Mouse (Mus musculus): ENCODE results near the gene Ctu2.
A peak's percentile ranks its signal among the peaks of the same experiment; 100 is the strongest.

The Ctu2 gene

DNA sequence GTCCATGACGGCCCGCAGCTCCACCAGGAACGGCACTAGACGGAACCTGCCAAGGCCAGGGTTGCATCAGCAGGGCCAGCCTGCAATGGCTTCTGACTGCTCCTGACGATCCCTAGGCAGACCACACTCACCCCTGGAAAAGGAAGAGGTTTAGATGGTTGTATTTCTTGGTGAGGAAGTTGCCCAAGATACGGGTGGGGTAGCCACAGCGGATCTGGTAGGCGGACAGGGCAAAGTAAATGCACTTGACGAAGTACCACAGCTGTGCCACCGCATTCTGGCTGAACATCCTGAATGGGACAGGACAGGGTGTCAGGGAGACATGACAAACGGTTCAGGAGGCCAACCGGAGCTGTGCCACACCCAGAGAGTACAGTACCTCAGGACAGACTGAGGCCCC is 8.9 kb downstream of the Ctu2 start:
- no peak for DNase-seq (ENCODE audit: low read depth, low spot score)

DNA sequence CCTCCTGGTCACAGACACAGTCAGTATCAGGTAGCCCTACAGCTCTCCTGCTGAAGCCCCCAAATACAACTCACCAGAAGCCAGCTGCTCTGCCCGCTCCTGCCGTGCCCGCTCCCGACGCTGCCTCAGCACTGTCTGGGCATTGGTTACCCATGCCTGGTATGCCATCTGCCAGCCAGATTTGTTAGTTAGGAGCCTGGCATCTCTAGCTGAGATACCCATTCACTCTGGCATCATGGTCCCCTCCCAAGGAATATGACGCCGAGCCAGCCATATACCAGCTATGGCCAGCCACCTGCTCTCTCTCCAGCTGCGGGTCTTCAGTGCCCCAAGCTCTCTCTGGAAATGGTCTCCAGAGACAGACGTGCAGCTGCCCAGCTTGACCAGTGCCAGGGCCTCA is 12.4 kb downstream of the Ctu2 start:
- no peak for DNase-seq (ENCODE audit: low read depth, low spot score)

DNA sequence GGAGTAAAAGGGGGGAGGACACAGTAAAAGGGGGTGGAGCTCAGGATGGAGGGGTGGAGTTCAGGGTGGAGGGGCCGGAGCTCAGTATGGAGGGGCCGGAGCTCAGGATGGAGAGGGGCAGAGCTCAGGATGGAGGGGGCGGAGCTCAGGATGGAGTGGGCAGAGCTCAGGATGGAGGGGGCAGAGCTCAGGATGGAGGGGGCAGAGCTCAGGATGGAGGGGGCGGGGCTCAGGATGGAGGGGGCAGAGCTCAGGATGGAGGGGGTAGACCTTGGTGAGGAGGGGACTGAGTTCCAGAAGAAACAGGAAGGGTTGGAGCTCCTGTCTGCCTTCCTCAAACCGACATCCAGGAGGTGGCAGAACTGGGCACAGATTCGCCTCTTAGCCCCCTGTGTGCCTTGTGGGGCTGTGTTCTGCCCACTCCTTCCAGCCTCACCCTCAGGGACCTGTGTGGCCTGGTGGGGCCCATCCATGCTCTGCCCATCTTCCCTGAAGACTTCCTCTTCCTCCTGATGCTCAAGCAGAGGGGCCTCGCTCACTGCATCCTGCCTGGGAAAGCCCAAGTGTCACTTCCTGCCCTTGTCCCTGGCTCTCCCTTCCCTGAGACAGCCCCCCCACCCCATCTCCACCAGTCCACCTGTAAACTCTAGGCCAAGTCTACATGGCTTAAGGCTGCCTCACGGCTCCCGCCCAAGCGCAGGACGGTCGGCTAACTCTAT is 21.2 kb downstream of the Ctu2 start:
- no peak for DNase-seq (ENCODE audit: low read depth, low spot score)

DNA sequence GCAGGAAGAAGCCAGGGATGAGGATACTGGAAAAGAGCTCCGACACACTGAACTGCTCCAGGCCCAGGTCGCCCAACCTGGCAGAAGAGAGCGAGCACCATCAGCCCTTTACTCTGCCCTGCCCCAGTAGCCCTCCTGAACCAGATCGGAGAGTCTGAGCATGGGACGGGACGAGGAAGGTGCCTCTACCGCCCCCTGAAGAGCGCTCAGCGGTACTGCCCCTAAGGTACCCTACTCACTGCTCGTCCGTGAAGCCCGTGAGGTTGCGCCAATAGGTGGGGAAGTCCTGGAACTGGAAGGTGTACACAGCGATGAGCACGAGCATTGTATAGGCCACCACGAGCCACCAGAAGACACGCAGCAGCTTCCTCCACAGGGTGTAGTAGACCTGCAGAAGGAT is 22.0 kb downstream of the Ctu2 start:
- DNase-seq (ENCODE audit: low read depth, low spot score), result peak; percentile 33

DNA sequence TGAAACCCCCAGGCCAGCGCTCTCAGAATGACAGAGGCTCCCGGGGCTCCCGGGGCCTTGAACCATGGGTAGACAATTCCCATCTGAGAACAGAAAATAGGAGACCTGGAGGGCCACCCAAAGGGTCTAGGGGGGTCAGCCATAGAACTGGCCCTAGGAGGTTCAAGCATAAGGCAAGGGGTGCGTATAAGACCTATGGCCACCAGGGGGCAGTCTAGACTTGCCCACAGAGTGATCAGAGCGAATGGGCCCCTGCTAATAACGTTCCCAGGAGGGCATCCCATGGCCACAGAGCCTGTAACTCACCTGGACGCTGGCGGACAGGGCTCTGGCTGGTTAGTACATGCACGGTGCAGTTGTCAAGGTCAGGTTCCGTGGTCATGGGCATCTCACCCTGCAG is 24.9 kb downstream of the Ctu2 start:
- DNase-seq (ENCODE audit: low read depth, low spot score), result peak; percentile 77

DNA sequence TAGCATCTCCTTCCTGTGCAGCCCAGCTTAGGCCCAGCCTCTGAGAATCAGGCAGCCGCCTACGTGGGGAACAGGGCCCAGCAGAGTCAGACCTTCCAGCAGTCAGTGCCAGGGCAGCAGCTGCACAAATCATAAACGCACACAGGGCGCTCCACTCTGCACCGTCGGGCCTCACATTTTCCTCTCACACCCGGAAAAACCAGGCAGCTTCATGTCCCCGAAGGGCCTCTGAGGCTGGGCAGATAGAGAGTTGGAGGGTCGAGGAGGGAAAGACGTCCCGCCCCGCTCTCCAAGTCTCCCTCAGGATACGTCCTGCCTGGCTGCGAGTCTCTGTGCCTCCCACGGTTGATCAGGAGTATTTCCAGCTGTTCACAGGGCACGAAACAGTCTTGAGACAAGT is 35.6 kb downstream of the Ctu2 start:
- no peak for DNase-seq (ENCODE audit: low read depth, low spot score)

DNA sequence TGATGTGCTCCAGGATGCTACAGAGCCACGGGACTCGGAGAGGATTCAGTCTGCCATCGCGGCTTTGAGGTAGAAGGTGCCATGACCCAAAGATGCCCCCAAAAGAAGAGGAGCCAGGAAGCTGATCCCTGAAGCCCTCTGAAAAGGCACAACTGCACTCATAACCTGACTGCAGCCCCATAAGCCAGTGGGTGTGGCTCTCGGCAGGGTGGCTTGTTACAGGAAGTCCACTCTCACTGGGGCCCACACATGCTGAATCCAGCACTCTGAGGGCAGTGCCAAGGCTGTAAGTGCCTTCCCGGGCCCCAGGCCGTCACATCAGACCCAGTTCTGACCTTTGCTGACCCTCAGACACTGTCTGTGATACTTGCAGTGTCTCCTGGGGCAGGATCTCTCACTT is 36.4 kb downstream of the Ctu2 start:
- no peak for DNase-seq (ENCODE audit: low read depth, low spot score)

DNA sequence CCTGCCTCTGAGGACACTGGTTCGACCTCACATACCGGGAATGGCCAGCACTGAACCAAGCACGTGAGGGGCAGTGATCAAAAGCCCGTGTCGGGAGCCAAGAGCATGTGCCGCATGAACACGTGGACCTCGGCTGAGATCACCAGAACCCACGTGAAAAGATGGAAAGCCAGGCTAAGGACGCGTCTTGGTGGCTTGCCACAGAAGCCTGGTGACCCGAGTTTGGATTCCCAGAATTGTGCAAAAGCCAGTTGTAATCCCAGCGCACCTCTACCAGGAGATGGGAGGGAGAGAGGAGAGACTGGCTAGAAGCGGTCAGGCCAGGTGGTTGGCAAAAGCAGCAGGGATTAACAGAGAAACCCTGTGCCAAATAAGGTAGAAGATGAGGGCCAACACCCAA is 39.8 kb downstream of the Ctu2 start:
- no peak for DNase-seq (ENCODE audit: low read depth, low spot score)

DNA sequence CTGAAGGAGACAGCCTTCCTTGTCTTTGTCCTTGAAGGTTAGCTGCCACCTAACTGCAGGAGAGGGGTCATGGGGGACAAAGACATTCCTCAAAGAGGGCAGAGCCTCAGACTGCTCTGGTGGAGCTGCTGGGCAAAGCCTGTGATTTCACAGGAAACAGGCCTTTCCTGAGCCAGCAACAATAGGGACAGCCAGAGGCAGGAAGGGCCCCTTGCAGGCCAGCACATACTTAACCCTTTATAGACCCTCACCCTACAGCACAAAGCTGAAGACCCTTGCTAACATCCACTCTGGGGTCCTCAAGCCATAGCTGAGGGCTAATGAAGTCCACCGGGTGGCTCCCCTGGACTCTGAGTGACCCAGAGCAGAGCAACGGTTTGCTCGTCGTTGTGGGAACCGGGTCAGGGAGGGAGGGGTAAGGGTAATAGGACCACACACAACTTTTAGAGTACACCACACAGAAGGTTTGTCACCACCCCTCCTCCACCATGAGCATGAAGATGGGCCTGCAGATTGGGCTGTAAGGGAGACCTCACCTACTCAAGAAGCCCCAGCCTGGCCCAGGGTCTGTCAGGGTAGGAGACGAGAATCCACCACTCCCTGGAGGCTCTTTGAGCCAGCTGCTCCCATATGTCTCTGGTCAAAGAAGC is 41.7 kb downstream of the Ctu2 start:
- no peak for DNase-seq (ENCODE audit: low read depth, low spot score)

DNA sequence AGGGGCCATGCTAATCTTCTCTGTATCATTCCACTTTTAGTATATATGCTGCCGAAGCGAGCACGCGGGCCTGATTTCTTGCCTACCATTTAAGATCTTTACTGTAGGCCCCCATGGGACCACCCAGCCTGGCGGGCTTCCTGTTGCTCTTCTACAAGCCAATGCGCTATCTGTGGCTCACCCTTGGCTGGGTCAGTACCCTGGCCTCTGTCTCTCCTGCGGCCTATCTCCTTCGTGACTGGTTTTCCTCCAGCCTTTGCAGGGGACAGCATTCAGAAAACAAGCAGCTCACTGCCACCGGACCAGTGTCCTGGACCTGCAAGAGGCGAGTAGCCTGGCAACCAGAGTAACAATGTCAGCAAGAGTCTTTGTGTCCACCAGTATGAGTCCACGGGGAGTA is 44.7 kb downstream of the Ctu2 start:
- no peak for DNase-seq (ENCODE audit: low read depth, low spot score)

DNA sequence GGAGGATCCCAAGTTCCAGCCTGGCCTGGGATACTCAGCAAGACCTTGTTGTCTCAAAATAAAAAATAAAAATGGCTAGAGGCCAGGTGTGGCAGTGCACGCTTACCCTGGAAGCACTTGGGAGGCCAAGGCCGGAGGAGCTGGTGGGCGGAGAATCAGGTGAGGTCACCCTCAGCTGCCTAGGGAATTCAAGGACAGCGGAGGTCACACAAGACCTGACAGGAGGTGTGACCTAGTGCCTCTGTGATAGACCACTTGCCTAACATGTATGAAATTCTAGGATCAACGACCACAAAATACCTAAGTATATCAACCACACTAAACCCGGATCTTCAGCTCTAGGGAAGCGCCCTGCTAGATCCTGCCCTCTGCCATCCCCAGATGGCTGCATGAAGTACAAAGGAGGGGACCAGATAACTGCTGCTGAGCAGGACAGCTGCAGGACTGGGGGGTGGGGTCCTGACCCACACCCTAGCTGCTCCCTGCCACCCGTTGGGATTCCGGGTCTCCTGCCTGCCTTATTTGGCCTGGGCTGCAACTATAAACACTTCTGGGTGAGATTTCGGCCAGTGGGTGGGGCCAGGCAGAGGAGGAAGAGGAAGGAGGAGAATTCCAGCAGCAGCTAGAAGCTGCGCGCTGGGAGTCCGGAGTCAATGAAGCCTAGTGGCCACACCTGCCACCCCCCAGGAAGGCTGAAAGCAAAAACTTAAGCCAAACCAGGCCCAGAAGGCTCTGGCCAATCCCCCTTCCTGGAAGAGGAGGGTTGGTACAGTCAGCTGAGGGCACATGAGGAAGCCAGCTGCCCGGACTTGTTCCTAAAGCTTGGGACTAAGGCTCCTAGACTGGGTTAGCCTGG is 47.1 kb downstream of the Ctu2 start:
- no peak for DNase-seq (ENCODE audit: low read depth, low spot score)

DNA sequence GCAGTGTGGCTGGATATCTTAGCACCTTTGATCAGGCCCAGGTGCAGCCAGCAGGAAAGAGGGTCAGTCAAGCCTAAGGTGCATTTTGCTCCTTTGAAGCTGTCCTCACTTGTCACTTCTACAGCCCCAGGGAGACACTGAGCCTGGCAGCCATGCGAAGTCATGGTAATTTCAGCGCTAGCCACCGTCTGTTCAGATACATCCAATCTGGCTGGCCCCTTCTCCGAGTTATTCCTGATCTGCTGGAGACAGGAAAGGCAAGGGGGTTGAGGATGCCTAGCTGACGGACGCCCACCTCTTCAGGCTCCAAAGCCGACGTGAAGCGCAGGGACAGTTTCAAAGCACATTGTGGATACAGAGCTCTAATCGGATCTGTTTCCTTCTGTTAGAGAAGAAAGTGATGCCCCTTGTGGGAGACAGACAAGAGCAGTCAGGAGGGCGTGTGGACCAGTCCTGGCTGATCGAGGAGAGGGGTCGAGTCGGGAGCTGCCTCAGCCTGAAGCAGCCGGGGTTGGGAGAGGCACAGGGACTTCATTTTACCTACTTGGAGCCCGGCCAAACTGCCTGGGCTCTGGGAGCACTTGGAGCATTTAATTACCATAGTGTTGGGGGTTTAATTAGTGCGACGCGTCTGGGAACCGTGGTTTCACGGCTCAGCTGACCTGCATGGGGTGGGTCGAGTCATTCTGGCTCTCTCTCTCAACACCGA is 47.9 kb downstream of the Ctu2 start:
- DNase-seq (ENCODE audit: low read depth, low spot score), result no peak

DNA sequence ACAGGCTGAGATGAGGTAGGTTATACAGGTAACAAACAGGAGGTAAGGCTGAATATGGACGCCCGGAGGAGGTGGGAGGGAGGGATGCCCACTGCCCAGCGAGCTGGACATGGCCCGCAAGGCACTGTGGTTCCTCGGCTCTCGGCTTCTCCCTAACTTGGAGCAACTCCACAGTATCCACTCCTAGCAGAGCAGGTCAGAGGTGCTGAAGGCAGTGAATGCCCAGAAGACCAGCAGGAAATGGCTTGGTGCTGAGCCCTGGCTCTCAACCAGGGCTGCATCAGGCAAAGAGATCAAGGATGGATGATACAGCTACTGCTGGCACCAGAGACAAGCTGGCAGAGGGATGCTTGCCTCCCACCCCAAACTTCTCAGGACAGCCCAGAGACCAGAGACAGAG is 48.6 kb downstream of the Ctu2 start:
- DNase-seq (ENCODE audit: low read depth, low spot score), result no peak

DNA sequence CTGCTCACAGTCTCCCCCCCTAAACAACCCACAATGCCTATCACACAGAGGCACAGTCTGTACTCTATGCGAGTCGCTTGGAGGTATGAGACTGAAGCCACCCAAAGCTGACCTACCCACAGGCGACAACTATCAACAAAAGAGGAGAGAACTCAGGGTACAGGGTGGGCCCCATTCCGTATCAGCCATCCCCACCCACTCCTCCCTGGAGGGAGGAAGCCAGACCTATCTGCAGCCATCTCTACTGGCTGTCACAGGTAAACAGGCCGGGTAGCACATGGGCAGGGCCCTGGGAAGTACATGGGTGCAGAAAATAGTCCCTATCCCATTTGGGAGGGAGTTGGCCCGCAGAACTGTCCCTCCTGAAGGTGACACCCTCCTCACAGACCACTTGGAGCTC is 49.1 kb downstream of the Ctu2 start:
- no peak for DNase-seq (ENCODE audit: low read depth, low spot score)

DNA sequence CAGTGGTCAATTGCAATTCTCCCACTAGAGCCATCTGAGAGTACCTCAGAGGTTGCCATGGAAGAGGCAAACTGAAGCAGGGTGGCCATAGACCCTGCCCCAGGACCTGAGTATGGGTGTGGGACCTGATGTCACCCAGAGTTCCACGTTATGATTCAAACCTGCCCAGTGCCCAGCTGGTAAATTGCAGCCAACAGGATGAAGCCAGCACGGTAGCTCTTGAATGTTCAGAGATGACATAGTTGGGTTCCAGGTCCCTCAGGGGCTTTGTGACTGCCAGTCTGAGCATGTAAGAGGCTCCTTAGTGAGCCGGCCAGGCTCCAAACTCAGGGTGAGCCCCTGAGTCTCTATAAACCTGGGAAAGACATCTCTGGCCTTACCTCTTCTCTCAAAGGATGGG is 50.1 kb downstream of the Ctu2 start:
- no peak for DNase-seq (ENCODE audit: low read depth, low spot score)

DNA sequence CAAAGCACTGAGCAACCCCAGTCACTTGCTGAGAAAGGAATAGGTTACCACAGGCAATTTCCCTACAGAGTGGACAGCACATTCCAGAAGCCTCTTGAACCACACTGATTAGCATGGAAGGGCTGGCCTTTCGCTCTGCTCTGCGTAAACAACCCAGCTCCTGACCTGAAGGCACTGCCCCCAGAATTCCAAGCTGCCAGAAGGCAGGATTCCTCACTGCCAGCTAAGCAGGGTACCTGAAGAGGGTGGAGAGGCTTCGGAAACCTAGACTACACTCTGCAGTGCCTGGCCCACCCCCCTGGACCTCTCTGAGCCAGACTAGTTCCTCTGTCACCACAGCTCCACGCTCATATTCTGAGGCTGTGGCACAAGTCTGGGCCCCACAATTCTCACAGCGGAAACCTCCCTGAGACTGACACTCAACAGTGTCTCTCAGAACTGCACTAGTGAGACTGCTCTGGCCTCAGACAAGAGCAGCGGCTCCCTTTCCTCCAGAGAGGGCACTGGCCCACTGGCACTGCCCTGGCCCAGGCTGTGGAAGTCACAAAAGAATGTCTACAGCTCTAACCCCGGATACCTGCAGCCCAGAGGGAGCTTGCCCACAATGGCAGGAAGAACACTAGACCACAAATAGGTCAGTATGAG is 50.7 kb downstream of the Ctu2 start:
- no peak for DNase-seq (ENCODE audit: low read depth, low spot score)

DNA sequence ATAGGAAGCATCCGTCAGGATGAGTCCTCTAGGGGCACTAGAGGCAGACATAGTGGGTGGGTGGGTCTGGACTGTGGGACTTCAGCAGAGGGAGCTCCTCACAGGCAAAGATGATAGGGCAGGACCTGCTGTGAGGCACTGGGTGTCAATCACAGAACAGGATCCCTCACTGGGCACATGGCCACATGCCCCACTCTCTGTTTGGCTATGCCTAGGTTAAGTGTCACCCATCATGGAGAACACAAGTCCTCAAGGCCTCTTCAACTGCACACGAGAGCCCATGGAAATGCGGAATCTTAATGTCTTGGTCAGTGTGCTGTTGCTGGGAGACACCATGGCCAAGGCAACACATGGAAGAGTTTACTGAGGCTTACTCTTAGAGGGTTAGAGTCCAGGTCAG is 52.0 kb downstream of the Ctu2 start:
- no peak for DNase-seq (ENCODE audit: low read depth, low spot score)

DNA sequence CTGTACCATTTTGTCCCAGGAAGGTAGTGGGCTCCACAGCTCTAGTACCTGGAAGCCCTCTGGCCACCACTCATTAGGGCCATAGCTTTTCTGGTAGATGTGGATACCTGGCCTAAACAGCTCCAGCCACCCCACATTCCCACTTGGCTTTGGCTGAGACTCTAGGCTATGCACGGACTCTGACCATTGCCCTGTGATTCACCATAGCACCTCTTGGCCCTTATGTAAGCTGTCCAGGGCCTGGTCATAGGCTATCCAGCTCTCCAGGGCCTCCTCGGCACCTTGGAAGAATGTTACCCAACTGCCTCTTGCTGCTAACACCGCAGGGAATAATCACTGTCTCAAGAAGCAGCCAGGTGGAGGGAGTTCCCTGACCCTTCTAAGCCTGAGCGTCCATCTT is 53.2 kb downstream of the Ctu2 start:
- DNase-seq (ENCODE audit: low read depth, low spot score), result no peak

DNA sequence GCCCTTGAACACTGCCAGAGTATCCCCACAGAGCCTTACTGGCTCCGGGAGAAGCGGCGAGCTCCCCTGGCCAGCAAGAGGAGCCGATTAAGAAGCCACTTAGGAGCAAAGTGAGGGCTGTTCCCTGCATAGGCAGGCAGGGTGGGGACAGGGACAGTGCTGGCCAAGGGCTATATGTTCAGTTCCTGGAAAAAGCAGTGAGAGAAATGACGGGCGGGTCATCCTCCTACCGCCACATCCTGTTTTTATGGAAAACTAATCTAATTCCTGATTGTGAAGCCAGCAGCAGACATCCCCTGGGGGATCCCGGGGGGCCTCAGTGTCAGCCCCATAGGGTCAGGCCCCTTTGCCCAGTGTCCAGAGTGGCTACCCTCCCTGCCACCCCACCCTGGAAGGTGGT is 55.4 kb downstream of the Ctu2 start:
- DNase-seq (ENCODE audit: low read depth, low spot score), result no peak

Measured in CD4-positive helper T cell, adult 2 months (primary cell).